Mouse (Mus musculus): ENCODE data around the gene Eno1.
"Not testable (repeated sequence)": the region's sequence is repeated elsewhere in the genome, so short reads cannot be mapped to it uniquely, and the experiment has no call there.

The Eno1 gene

GRCm38 (mm10) chr4:150280459-150280858, 43.9 kb downstream of the Eno1 start:
- no peak for DNase-seq (ENCODE audit: low read depth, low spot score)

DNA sequence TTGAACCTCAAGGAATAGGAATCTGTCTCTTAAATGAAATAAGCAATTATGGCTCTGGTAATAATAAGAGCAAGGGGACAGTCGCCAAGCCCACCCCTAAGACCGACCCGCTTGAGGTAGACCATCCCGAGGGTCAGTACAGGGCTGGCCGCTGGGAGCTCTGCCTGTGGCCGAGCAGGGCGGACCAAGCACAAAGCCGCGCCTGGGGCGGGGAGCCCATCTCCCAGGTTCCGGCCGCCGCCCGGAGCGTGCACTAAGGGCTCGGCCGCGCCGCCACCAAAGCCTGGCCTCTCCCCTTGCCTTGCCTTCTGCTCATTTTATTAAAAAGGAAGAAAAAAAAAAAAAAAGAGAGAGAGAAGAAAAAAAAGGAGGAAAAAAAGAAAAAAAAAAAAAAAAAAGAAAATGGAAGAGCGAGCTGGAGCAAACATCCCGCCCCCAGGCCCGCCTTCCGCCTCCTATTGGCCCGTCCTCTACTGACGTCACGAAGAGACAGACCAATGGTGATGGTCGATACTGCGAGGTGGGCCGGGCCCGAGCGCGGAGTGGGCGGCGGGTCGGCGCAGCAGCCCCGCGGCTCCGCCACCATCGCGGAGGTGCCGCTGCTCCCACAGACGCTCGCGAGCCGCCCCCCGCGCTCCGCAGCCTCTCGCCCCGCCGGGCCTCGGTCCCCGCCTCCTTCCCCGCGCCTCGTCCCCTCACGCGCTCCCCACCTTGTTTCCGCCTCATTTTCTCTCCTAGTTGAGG, 44.7 kb downstream of the Eno1 start, which contains the start of gene Rere:
Rere (plus strand) TSS at position 629 of the 744 bp plus-strand sequence.
- DNase-seq (ENCODE audit: low read depth, low spot score), result peak; percentile 96

- no peak for DNase-seq (ENCODE audit: low read depth, low spot score)
These were observed 45.5 kb downstream of the Eno1 start for GRCm38 (mm10) chr4:150281891-150282630.

- DNase-seq (ENCODE audit: low read depth, low spot score), result no peak
These were observed 46.3 kb downstream of the Eno1 start for GRCm38 (mm10) chr4:150282631-150283334.

DNA sequence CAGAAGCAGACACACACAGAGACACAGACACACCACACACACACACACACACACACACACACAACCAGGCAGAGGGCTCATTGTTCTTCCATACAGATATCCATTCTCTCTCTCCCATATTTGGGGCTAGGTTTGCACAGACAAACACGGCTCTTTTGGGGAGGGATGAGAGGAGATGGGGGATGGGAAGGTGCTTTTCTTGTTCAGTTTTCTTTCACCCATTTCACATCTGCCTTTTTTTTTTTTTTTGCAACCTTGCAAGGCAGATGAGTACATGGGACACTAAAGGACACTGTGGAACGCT, 46.8 kb downstream of the Eno1 start:
- no peak for DNase-seq (ENCODE audit: low read depth, low spot score)

GRCm38 (mm10) chr4:150283993-150284392, 47.5 kb downstream of the Eno1 start:
- no peak for DNase-seq (ENCODE audit: low read depth, low spot score)

DNA sequence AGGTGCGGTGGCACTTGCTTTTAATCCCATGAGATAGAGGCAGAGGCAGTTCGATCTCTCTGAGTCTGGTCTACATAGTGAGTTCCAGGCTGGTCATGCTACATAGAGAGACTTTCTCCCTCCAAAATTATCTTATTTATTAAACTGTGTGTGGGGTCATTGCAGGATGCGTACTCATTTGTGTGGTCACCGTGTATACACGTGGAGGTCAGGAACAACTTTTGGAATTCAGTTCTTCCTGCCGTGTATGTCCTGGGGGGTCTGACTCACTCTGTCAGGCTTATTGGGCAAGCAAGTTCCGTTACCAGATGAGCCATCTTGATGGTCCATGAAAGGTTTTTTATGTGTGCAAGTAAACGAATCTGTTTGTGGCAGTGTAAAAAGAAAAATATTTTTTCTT, 50.5 kb downstream of the Eno1 start:
- no peak for DNase-seq (ENCODE audit: low read depth, low spot score)

DNA sequence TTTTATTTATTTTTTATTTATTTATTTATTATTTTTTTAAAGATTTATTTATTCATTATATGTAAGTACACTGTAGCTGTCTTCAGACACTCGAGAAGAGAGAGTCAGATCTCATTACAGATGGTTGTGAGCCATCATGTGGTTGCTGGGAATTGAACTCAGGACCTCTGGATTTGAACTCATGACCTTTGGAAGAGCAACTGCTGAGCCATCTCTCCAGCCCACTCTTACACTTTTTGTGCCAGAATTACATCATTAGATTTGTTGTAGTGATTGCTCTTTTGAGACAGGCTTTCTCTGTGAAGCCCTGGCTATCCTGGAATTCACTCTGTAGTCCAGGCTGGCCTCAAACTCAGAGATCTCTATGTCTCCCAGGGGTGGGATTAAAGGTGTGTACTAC, 50.9 kb downstream of the Eno1 start:
- DNase-seq (ENCODE audit: low read depth, low spot score), result not testable (repeated sequence)

- no peak for DNase-seq (ENCODE audit: low read depth, low spot score)
These were observed 55.4 kb downstream of the Eno1 start for GRCm38 (mm10) chr4:150291900-150292299.

DNA sequence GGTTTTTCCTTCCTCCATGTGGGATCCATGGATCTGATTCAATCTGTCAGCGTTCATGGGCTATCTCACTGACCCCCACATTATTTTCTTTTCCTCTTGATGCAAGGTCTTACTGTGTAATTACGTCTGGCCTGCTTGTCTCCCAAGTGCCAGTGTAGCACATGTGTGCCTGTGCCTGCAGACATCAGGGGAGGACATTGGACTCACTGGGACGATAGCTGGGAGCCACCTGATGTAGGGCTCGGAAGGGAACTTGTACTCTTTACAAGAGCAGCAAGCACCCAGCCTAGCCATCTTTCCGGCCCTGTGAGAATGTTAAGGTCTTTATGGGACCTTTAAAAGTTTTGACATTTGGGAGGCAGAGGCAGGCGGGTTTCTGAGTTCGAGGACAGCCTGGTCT, 58.3 kb downstream of the Eno1 start:
- DNase-seq (ENCODE audit: low read depth, low spot score), result no peak

DNA sequence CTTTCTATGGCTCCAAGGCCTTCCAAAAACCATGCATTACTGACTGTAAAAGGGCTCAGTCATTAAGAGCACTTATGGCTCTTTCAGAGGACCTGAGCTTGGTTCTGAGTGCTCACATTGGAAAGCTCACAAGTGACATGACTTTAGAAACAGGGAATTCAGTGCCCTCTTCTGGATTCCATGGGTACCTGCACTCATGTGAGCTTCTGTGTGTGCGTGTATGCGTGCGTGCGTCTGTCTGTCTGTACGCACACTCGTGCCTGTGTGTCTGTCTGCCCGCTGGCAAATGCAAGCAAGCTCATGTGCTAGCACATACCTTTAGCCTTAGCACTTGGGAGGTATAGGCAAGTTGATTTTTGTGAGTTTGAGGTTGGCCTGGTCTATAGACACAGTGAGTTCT, 59.4 kb downstream of the Eno1 start:
- DNase-seq (ENCODE audit: low read depth, low spot score), result no peak
